20 mouse cellular contexts compared by ENCODE assay signal in genomic region chr12:5005338-5005737, GRCm38 (mm10).
"Had no signal": no experiment of that assay in that cellular context is flagged by ENCODE, and none has a peak within 500 bp of the region (broad histone marks: within the 10 kb centered on the region; RNA-seq: fewer than 3 reads in every experiment).

No protein-coding gene starts in this region.

- H3K4me1 ChIP-seq: limb, embryonic 10.5 days; limb, embryonic 13.5 days; liver, embryonic 15.5 days; lung, embryonic 15.5 days; midbrain, embryonic 12.5 days; midbrain, embryonic 15.5 days; neural tube, embryonic 12.5 days; neural tube, embryonic 15.5 days had no signal

- H3K4me2 ChIP-seq: limb, embryonic 13.5 days; liver, embryonic 12.5 days; liver, embryonic 15.5 days; lung, embryonic 15.5 days; midbrain, embryonic 12.5 days; midbrain, embryonic 15.5 days; neural tube, embryonic 12.5 days; neural tube, embryonic 15.5 days had no signal

- DNase-seq: kidney, adult 2 months; kidney, postnatal 25 days; liver; lung, adult 18-20 months; lung, postnatal 10 days; lung, postnatal 36 days; right cerebral cortex, postnatal 25 days; thymus, adult 2 months; thymus, postnatal 14 days had no signal

- H3K9ac ChIP-seq: limb, embryonic 13.5 days; liver, embryonic 12.5 days; liver, embryonic 15.5 days; lung, embryonic 15.5 days; midbrain, embryonic 12.5 days; midbrain, embryonic 15.5 days; neural tube, embryonic 12.5 days; neural tube, embryonic 15.5 days had no signal

- H3K4me3 ChIP-seq: limb, embryonic 10.5 days; limb, embryonic 13.5 days; liver, embryonic 12.5 days; liver, embryonic 15.5 days; lung, embryonic 15.5 days; midbrain, embryonic 12.5 days; midbrain, embryonic 15.5 days; neural tube, embryonic 12.5 days; neural tube, embryonic 15.5 days had no signal

- H3K27ac ChIP-seq: kidney, postnatal 0 days; limb, embryonic 10.5 days; limb, embryonic 13.5 days; liver, embryonic 12.5 days; liver, embryonic 15.5 days; lung, embryonic 15.5 days; midbrain, embryonic 12.5 days; neural tube, embryonic 12.5 days; neural tube, embryonic 15.5 days had no signal

- ATAC-seq: intestine, postnatal 0 days; liver, embryonic 12.5 days; midbrain, embryonic 15.5 days had no signal

- H3K36me3 ChIP-seq: midbrain, embryonic 15.5 days had no signal

- H3K9me3 ChIP-seq: limb, embryonic 10.5 days; limb, embryonic 13.5 days; liver, embryonic 12.5 days; liver, embryonic 15.5 days; lung, embryonic 15.5 days; midbrain, embryonic 12.5 days; midbrain, embryonic 15.5 days; neural tube, embryonic 12.5 days; neural tube, embryonic 15.5 days had no signal

- H3K27me3 ChIP-seq: limb, embryonic 13.5 days; liver, embryonic 12.5 days; liver, embryonic 15.5 days; lung, embryonic 15.5 days; midbrain, embryonic 12.5 days; midbrain, embryonic 15.5 days; neural tube, embryonic 12.5 days; neural tube, embryonic 15.5 days had no signal
